Mouse (Mus musculus): ENCODE data around the gene Nck1. TPM values are rescaled to one million over a fixed set of nuclear protein-coding genes. Genes with fewer than 3 reads are reported as not detected.

The Nck1 gene
- polyA plus RNA-seq, 1 experiment: not detected

- Histone ChIP-seq H3K4me1 (ENCODE audit: control insufficient read depth, insufficient read depth, low read length) (no peaks in the 10 kb centered on the region), H3K4me3 (ENCODE audit: insufficient read depth, low read depth, low read length) (peak overlapping the region; percentile 96), H3K27ac (ENCODE audit: insufficient read depth, low read depth, low read length) (peak overlapping the region; percentile 86)
- TF ChIP-seq CTCF (IDR thresholded peaks at IDR 0.05; ENCODE audit: insufficient read depth, low read depth, low read length) (no peak), POLR2A (IDR thresholded peaks at IDR 0.05; ENCODE audit: insufficient read depth, low read depth, low read length) (no peak)
- 2% methylated on average over 9 of the region's 9 CpGs for WGBS
These were observed 618 bp upstream of the Nck1 start for GRCm38 (mm10) chr9:100546594-100546910.

- peak overlapping the region; percentile 89; the same call in 1 of the 2 replicates for H3K27ac ChIP-seq (ENCODE audit: insufficient read depth, low read depth, low read length)
- under 1% methylated on average over 38 of the region's 38 CpGs for WGBS
- peak overlapping the region; percentile 96 for H3K4me3 ChIP-seq (ENCODE audit: insufficient read depth, low read depth, low read length)
- no peaks in the 10 kb centered on the region for H3K4me1 ChIP-seq (ENCODE audit: control insufficient read depth, insufficient read depth, low read length)
- TF ChIP-seq POLR2A (IDR thresholded peaks at IDR 0.05; ENCODE audit: insufficient read depth, low read depth, low read length) (no peak), CTCF (IDR thresholded peaks at IDR 0.05; ENCODE audit: insufficient read depth, low read depth, low read length) (no peak)
These were observed 803 bp downstream of the Nck1 start for GRCm38 (mm10) chr9:100544948-100545714.

GRCm38 (mm10) chr9:100535618-100536262 is 10.2 kb downstream of the Nck1 start:
- no peak overlapping the region for H3K4me3 ChIP-seq (ENCODE audit: insufficient read depth, low read depth, low read length)
- 0 out of 2 replicates have a peak, but pooled peaks cover 2% of the 10 kb centered on the region for H3K4me1 ChIP-seq (ENCODE audit: control insufficient read depth, insufficient read depth, low read length)
- 73% methylated on average over 2 of the region's 2 CpGs for WGBS
- H3K27ac ChIP-seq (ENCODE audit: insufficient read depth, low read depth, low read length): no peak overlapping the region
- TF ChIP-seq CTCF (IDR thresholded peaks at IDR 0.05; ENCODE audit: insufficient read depth, low read depth, low read length) (no peak), POLR2A (IDR thresholded peaks at IDR 0.05; ENCODE audit: insufficient read depth, low read depth, low read length) (no peak)

- H3K27ac ChIP-seq (ENCODE audit: insufficient read depth, low read depth, low read length): no peak overlapping the region
- 89% methylated on average over 3 of the region's 3 CpGs for WGBS
- TF ChIP-seq POLR2A (IDR thresholded peaks at IDR 0.05; ENCODE audit: insufficient read depth, low read depth, low read length): no peak
- TF ChIP-seq CTCF (IDR thresholded peaks at IDR 0.05; ENCODE audit: insufficient read depth, low read depth, low read length): no peak
- no peak overlapping the region for H3K4me3 ChIP-seq (ENCODE audit: insufficient read depth, low read depth, low read length)
- H3K4me1 ChIP-seq (ENCODE audit: control insufficient read depth, insufficient read depth, low read length): 0 out of 2 replicates have a peak, but pooled peaks cover 2% of the 10 kb centered on the region
These were observed 11.2 kb downstream of the Nck1 start for GRCm38 (mm10) chr9:100534686-100535085.

GRCm38 (mm10) chr9:100532847-100533505 is 13.0 kb downstream of the Nck1 start:
- TF ChIP-seq CTCF (IDR thresholded peaks at IDR 0.05; ENCODE audit: insufficient read depth, low read depth, low read length) (no peak), POLR2A (IDR thresholded peaks at IDR 0.05; ENCODE audit: insufficient read depth, low read depth, low read length) (no peak)
- no peak overlapping the region for H3K4me3 ChIP-seq (ENCODE audit: insufficient read depth, low read depth, low read length)
- 57% methylated on average over 3 of the region's 3 CpGs for WGBS
- H3K27ac ChIP-seq (ENCODE audit: insufficient read depth, low read depth, low read length): no peak overlapping the region
- 0 out of 2 replicates have a peak, but pooled peaks cover 2% of the 10 kb centered on the region for H3K4me1 ChIP-seq (ENCODE audit: control insufficient read depth, insufficient read depth, low read length)

- Histone ChIP-seq H3K4me1 (ENCODE audit: control insufficient read depth, insufficient read depth, low read length) (0 out of 2 replicates have a peak, but pooled peaks cover under 1% of the 10 kb centered on the region), H3K4me3 (ENCODE audit: insufficient read depth, low read depth, low read length) (no peak overlapping the region), H3K27ac (ENCODE audit: insufficient read depth, low read depth, low read length) (no peak overlapping the region)
- TF ChIP-seq CTCF (IDR thresholded peaks at IDR 0.05; ENCODE audit: insufficient read depth, low read depth, low read length) (no peak), POLR2A (IDR thresholded peaks at IDR 0.05; ENCODE audit: insufficient read depth, low read depth, low read length) (no peak)
- WGBS: 56% methylated on average over 1 of the region's 1 CpGs
These were observed 14.6 kb downstream of the Nck1 start for GRCm38 (mm10) chr9:100531296-100531695.

- no peak overlapping the region for H3K27ac ChIP-seq (ENCODE audit: insufficient read depth, low read depth, low read length)
- no peak for TF ChIP-seq CTCF (IDR thresholded peaks at IDR 0.05; ENCODE audit: insufficient read depth, low read depth, low read length)
- no peak for TF ChIP-seq POLR2A (IDR thresholded peaks at IDR 0.05; ENCODE audit: insufficient read depth, low read depth, low read length)
- H3K4me1 ChIP-seq (ENCODE audit: control insufficient read depth, insufficient read depth, low read length): no peaks in the 10 kb centered on the region
- H3K4me3 ChIP-seq (ENCODE audit: insufficient read depth, low read depth, low read length): no peak overlapping the region
- 72% methylated on average over 2 of the region's 2 CpGs for WGBS
These were observed 20.7 kb downstream of the Nck1 start for GRCm38 (mm10) chr9:100525225-100525624.

- TF ChIP-seq CTCF (IDR thresholded peaks at IDR 0.05; ENCODE audit: insufficient read depth, low read depth, low read length) (no peak), POLR2A (IDR thresholded peaks at IDR 0.05; ENCODE audit: insufficient read depth, low read depth, low read length) (no peak)
- 82% methylated on average over 2 of the region's 2 CpGs for WGBS
- no peak overlapping the region for H3K27ac ChIP-seq (ENCODE audit: insufficient read depth, low read depth, low read length)
- H3K4me3 ChIP-seq (ENCODE audit: insufficient read depth, low read depth, low read length): no peak overlapping the region
- no peaks in the 10 kb centered on the region for H3K4me1 ChIP-seq (ENCODE audit: control insufficient read depth, insufficient read depth, low read length)
These were observed 23.9 kb downstream of the Nck1 start for GRCm38 (mm10) chr9:100522029-100522428.

- H3K27ac ChIP-seq (ENCODE audit: insufficient read depth, low read depth, low read length): no peak overlapping the region
- no peaks in the 10 kb centered on the region for H3K4me1 ChIP-seq (ENCODE audit: control insufficient read depth, insufficient read depth, low read length)
- no peak overlapping the region for H3K4me3 ChIP-seq (ENCODE audit: insufficient read depth, low read depth, low read length)
- WGBS: 1% methylated on average over 2 of the region's 2 CpGs
- TF ChIP-seq POLR2A (IDR thresholded peaks at IDR 0.05; ENCODE audit: insufficient read depth, low read depth, low read length) (no peak), CTCF (IDR thresholded peaks at IDR 0.05; ENCODE audit: insufficient read depth, low read depth, low read length) (no peak)
These were observed 25.3 kb downstream of the Nck1 start for GRCm38 (mm10) chr9:100520586-100520985.
